Mouse (Mus musculus) lung, embryonic 14.5 days (tissue): ENCODE measurements around the gene Ogg1. TPM values are rescaled to one million over a fixed set of nuclear protein-coding genes. Genes with fewer than 3 reads are reported as not detected.
A peak's percentile ranks its signal among the peaks of the same experiment; 100 is the strongest.

Experiments
- ATAC-seq: fragments of 200-750 bp; cut with Nextera tagmentation; 2 replicates; pipeline ENCODE4 v1.8.0; 2017; ENCODE audit warnings: mild to moderate bottlenecking, moderate TSS enrichment, moderate library complexity; ENCODE audit not compliant: insufficient read depth
- DNase-seq: peaks from one replicate; pipeline ENCODE4 v3.0.0-alpha.2; 2015
- H3K27ac ChIP-seq: fragments of 300-500 bp; sonication (generic); 2 replicates; pipeline ENCODE4 v1.5.1; 2014; ENCODE audit warnings: low read depth, mild to moderate bottlenecking, moderate library complexity
- H3K27me3 ChIP-seq: fragments of 300-500 bp; sonication (generic); 2 replicates; pipeline ENCODE4 v1.6.1; 2014; ENCODE audit warnings: low read length, control low read depth; ENCODE audit not compliant: insufficient read depth
- H3K36me3 ChIP-seq: fragments of 300-500 bp; sonication (generic); 2 replicates; pipeline ENCODE4 v1.6.1; 2014; ENCODE audit warnings: control low read depth; ENCODE audit not compliant: insufficient read depth
- H3K4me1 ChIP-seq: fragments of 300-500 bp; sonication (generic); 2 replicates; pipeline ENCODE4 v1.6.1; 2014; ENCODE audit warnings: antibody characterized with exemption, control low read depth; ENCODE audit not compliant: insufficient read depth
- H3K4me2 ChIP-seq: fragments of 300-500 bp; sonication (generic); 2 replicates; pipeline ENCODE4 v1.6.1; 2014; ENCODE audit warnings: mild to moderate bottlenecking
- H3K4me3 ChIP-seq: fragments of 300-500 bp; sonication (generic); 2 replicates; pipeline ENCODE4 v1.5.1; 2014; ENCODE audit warnings: low read depth, low read length
- H3K9ac ChIP-seq: fragments of 300-500 bp; sonication (generic); 2 replicates; pipeline ENCODE4 v1.6.1; 2014
- H3K9me3 ChIP-seq: fragments of 300-500 bp; sonication (generic); 2 replicates; pipeline ENCODE4 v1.6.1; 2016; ENCODE audit warnings: low read depth, low read length, control low read depth
- CTCF ChIP-seq: IDR thresholded peaks from 2 replicates; pipeline ENCODE4 v1.5.1; 2016; ENCODE audit warnings: antibody characterized with exemption, low read depth
- WGBS: fragments of 180-500 bp; shearing (Covaris S2); extraction: QIAGEN DNeasy Blood & Tissue Kit; methylation state at CpG from one replicate; pipeline ENCODE4 v1.1.7; 2014; 5-methylcytosine and 5-hydroxymethylcytosine counted together
- polyA plus RNA-seq: library from polyadenylated mRNA; unstranded; fragments of >200 nt; fragmentation: Nextera tagmentation; extraction: Ambion mirVana; gene quantifications from 2 replicates; pipeline ENCODE4 v1.2.1, GENCODE M21; 2014

Gene Ogg1
- polyA plus RNA-seq, 1 experiment from 2014 or later = 17.7 TPM

GRCm38 (mm10) chr6:113368577-113368976, 41.8 kb downstream of the Ogg1 start:
- Histone ChIP-seq H3K9ac (no peak overlapping the region), H3K36me3 (peaks cover 66% of the 10 kb centered on the region), H3K4me3 (no peak overlapping the region), H3K27me3 (no peaks in the 10 kb centered on the region), H3K4me2 (no peak overlapping the region), H3K27ac (no peak overlapping the region), H3K9me3 (no peaks in the 10 kb centered on the region), H3K4me1 (no peaks in the 10 kb centered on the region)
- no peak for TF ChIP-seq CTCF
- ATAC-seq = no peak
- 76% methylated on average over 5 of the region's 5 CpGs for WGBS
- no peak for DNase-seq

- no peaks in the 10 kb centered on the region for H3K27me3 ChIP-seq
- H3K4me2 ChIP-seq = no peak overlapping the region
- no peak overlapping the region for H3K4me3 ChIP-seq
- H3K9ac ChIP-seq = no peak overlapping the region
- peak; percentile 12 for DNase-seq
- TF ChIP-seq CTCF = no peak
- no peaks in the 10 kb centered on the region for H3K9me3 ChIP-seq
- H3K36me3 ChIP-seq = peaks cover 84% of the 10 kb centered on the region
- no peaks in the 10 kb centered on the region for H3K4me1 ChIP-seq
- no peak overlapping the region for H3K27ac ChIP-seq
- no peak for ATAC-seq
- WGBS = 84% methylated on average over 20 of the region's 20 CpGs
Observed at GRCm38 (mm10) chr6:113370194-113370929, 43.6 kb downstream of the Ogg1 start.

- WGBS = 88% methylated on average over 4 of the region's 4 CpGs
- H3K9me3 ChIP-seq = no peaks in the 10 kb centered on the region
Observed at GRCm38 (mm10) chr6:113373491-113373890, 46.7 kb downstream of the Ogg1 start.

GRCm38 (mm10) chr6:113377172-113377495, 50.4 kb downstream of the Ogg1 start:
- H3K4me1 ChIP-seq = peaks cover 14% of the 10 kb centered on the region; the same call in 1 of the 2 replicates
- ATAC-seq (no peak), DNase-seq (no peak)
- H3K9me3 ChIP-seq = no peaks in the 10 kb centered on the region
- TF ChIP-seq CTCF = no peak; the same call in 1 of the 2 replicates
- H3K27ac ChIP-seq = peak overlapping the region; percentile 95
- peak overlapping the region; percentile 90 for H3K9ac ChIP-seq
- peak overlapping the region; percentile 73 for H3K4me2 ChIP-seq
- no peaks in the 10 kb centered on the region for H3K27me3 ChIP-seq
- peak overlapping the region; percentile 98 for H3K4me3 ChIP-seq
- 3% methylated on average over 7 of the region's 7 CpGs for WGBS
- peaks cover 58% of the 10 kb centered on the region for H3K36me3 ChIP-seq

More at GRCm38 (mm10) chr6:113373491-113373890, 46.7 kb downstream of the Ogg1 start:
- Histone ChIP-seq H3K9ac (no peak overlapping the region), H3K4me2 (no peak overlapping the region), H3K4me3 (no peak overlapping the region), H3K27ac (no peak overlapping the region), H3K36me3 (peaks cover 75% of the 10 kb centered on the region), H3K4me1 (peaks cover 5% of the 10 kb centered on the region; the same call in 1 of the 2 replicates), H3K27me3 (no peaks in the 10 kb centered on the region)
- TF ChIP-seq CTCF = no peak
- DNase-seq (no peak), ATAC-seq (no peak)

GRCm38 (mm10) chr6:113377496-113378385, 51.0 kb downstream of the Ogg1 start, which contains the start of the genes Tada3 and Arpc4:
Gene Tada3, minus strand, starts transcription at chr6:113377883.
Gene Arpc4, plus strand, starts transcription at chr6:113378115.
- under 1% methylated on average over 60 of the region's 61 CpGs for WGBS
- ATAC-seq (peak; percentile 96), DNase-seq (peak; percentile 97)
- H3K4me2 ChIP-seq = peak within 1 kb of the TSS; percentile 73
- H3K27ac ChIP-seq = peak within 1 kb of the TSS; percentile 95
- peak within 1 kb of the TSS; percentile 98 for H3K4me3 ChIP-seq
- TF ChIP-seq CTCF = 0 out of 2 replicates have a peak, but pooled peaks have one; percentile 35
- no peaks in the 10 kb centered on the region for H3K27me3 ChIP-seq
- H3K9ac ChIP-seq = peak within 1 kb of the TSS; percentile 90
- H3K4me1 ChIP-seq = peaks cover 14% of the 10 kb centered on the region; the same call in 1 of the 2 replicates
- peaks cover 58% of the 10 kb centered on the region for H3K36me3 ChIP-seq
- no peaks in the 10 kb centered on the region for H3K9me3 ChIP-seq

GRCm38 (mm10) chr6:113379246-113379645, 52.5 kb downstream of the Ogg1 start:
- DNase-seq = no peak
- WGBS = 76% methylated on average over 6 of the region's 6 CpGs
- Histone ChIP-seq H3K4me3 (peak overlapping the region; percentile 98), H3K9ac (peak overlapping the region; percentile 90; the same call in 1 of the 2 replicates), H3K4me1 (peaks cover 14% of the 10 kb centered on the region; the same call in 1 of the 2 replicates), H3K27ac (no peak overlapping the region), H3K27me3 (no peaks in the 10 kb centered on the region), H3K9me3 (no peaks in the 10 kb centered on the region), H3K36me3 (peaks cover 59% of the 10 kb centered on the region), H3K4me2 (peak overlapping the region; percentile 73)
- TF ChIP-seq CTCF = no peak
- no peak for ATAC-seq
